Mouse (Mus musculus): Measurements from ENCODE around the gene Shc1. TPM values are rescaled to one million over a fixed set of nuclear protein-coding genes. Genes with fewer than 3 reads are reported as not detected.

Gene Shc1
- polyA plus RNA-seq, 1 experiment from 2014 or later: 91.4 TPM

DNA sequence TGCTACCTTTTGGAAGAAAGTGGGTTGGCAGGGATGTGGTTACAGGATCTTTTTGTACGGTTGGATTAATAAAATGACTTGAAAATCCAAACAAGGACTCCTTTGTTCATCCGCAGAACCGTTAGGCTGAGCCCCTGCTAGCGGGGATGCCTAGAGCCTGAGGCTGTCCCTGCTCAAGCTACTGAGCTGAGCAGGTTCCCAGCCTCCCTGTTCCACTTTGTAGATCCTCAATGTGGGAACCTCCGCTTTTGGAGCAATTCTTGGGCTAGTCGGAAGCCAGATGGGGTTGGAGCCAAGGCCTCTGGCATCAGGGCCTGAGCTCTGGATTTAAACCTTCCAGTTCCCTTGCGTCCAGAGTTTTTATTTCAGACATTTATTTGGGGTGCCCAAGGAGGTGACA is 16.8 kb downstream of the Shc1 start:
- Histone ChIP-seq H3K4me1 (peaks cover 36% of the 10 kb centered on the region), H3K9ac (no peak overlapping the region), H3K4me2 (no peak overlapping the region), H3K36me3 (peaks cover 36% of the 10 kb centered on the region), H3K4me3 (no peak overlapping the region), H3K9me3 (no peaks in the 10 kb centered on the region), H3K27me3 (no peaks in the 10 kb centered on the region), H3K27ac (peak overlapping the region; percentile 51; the same call in 1 of the 2 replicates)
- 50% methylated on average over 7 of the region's 7 CpGs for WGBS
- ATAC-seq (ENCODE audit: insufficient number of reproducible peaks, insufficient read depth, low FRiP score, low TSS enrichment, low read depth): no peak

DNA sequence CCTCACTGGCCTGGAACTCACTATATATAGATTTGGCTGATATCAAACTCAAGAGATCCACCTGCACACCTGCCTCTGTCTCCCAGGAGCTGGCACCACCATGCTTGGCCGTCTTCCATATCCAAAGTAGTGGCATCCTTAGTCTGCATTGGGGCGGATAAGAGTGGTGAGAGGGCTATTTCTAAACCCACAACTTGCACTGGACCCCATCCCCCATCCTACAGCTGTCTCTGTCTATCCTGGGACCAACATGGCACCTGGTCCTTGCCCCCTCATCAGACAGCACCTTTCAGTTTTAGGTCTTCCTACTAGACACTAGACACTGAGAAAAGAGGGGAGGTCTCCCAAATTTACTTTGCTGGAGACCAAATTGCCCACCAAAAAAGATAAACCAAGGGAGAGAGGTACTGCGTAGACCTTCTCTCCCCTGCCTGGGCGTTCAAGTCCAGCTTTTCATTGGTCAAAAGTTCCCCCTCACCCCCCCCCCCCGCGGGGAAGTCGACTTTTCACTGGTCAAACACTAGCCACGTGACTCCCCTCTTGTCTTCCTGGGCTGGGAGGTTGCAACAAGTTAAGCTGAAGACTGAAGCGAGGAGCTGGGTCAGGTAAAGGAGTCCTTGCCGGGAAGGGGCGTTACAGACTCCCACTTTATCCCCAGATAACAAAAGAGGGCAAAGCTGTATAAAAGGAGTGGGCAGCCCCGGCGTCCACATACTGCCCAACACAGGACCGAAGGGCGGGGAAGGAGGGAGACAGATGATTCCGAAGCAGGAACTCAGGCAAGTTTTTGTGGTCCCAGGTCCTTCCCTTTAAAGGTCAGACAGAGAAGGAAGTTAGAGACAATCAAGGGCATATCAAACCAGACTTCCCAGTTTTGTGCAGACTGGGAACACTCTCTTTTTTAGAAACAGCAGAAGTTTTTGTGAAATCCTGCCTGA is 18.2 kb downstream of the Shc1 start, which contains the start of gene Pbxip1:
TSS of gene Pbxip1 (plus strand) at position 531 of the 938 bp plus-strand sequence.
- no peaks in the 10 kb centered on the region for H3K9me3 ChIP-seq
- H3K4me3 ChIP-seq: peak within 1 kb of the TSS; percentile 50
- ATAC-seq (ENCODE audit: insufficient number of reproducible peaks, insufficient read depth, low FRiP score, low TSS enrichment, low read depth): peak; percentile 80
- H3K9ac ChIP-seq: peak within 1 kb of the TSS; percentile 75
- H3K4me2 ChIP-seq: peak within 1 kb of the TSS; percentile 64
- WGBS: 5% methylated on average over 16 of the region's 16 CpGs
- H3K36me3 ChIP-seq: peaks cover 38% of the 10 kb centered on the region
- peaks cover 29% of the 10 kb centered on the region for H3K4me1 ChIP-seq
- no peaks in the 10 kb centered on the region for H3K27me3 ChIP-seq
- H3K27ac ChIP-seq: peak within 1 kb of the TSS; percentile 72

DNA sequence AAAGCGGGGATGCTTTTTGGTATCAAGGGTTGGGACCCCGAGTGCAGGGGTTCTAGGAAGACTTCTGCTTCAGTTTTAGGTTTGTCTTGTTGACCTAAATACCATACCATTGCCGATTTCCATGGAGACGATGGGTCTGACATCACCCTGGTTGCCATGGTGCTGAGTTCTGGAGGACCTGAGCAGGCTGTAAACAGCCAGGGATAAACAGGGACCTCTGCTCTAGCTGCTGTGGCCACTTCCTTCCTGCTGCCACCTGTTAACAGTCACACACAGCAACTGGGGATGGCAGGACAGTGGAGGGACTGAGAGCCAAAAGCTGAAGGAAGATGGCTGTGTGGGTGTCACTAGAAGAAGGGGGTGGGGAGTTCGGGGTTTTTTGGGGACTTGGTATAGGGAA is 19.0 kb downstream of the Shc1 start:
- ATAC-seq (ENCODE audit: insufficient number of reproducible peaks, insufficient read depth, low FRiP score, low TSS enrichment, low read depth): no peak
- 34% methylated on average over 5 of the region's 5 CpGs for WGBS
- H3K9ac ChIP-seq: peak overlapping the region; percentile 75

DNA sequence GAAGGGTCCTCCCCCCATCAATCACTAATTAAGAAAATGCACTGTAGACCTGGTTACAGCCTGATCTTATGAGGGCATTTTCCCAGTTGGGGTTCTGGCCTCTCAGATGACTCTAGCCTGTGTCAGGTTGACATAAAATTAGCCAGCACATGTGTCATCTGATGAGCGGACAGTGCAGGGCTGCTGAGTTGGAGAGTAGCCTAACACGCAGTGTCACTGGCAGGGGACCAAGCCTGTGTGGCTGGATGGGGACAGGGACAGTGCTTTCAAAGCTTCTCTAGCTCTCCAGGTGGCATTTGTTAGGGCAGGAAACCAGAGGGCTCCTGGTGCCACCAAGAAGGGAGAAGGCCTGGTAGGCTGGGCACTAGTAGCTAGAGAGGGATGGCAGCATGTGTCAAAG is 22.4 kb downstream of the Shc1 start:
- Histone ChIP-seq H3K27me3 (no peaks in the 10 kb centered on the region), H3K36me3 (peaks cover 16% of the 10 kb centered on the region; the same call in 1 of the 2 replicates), H3K9me3 (no peaks in the 10 kb centered on the region), H3K4me1 (peaks cover 12% of the 10 kb centered on the region), H3K4me2 (no peak overlapping the region), H3K9ac (0 out of 2 replicates have a peak overlapping the region, but pooled peaks have one; percentile 16), H3K27ac (no peak overlapping the region), H3K4me3 (no peak overlapping the region)
- WGBS: 90% methylated on average over 2 of the region's 2 CpGs
- no peak for ATAC-seq (ENCODE audit: insufficient number of reproducible peaks, insufficient read depth, low FRiP score, low TSS enrichment, low read depth)

More for the DNA sequence above, 19.0 kb downstream of the Shc1 start:
- Histone ChIP-seq H3K4me2 (peak overlapping the region; percentile 64), H3K36me3 (peaks cover 34% of the 10 kb centered on the region), H3K4me3 (peak overlapping the region; percentile 50), H3K4me1 (peaks cover 23% of the 10 kb centered on the region), H3K9me3 (no peaks in the 10 kb centered on the region), H3K27me3 (no peaks in the 10 kb centered on the region), H3K27ac (peak overlapping the region; percentile 72)

DNA sequence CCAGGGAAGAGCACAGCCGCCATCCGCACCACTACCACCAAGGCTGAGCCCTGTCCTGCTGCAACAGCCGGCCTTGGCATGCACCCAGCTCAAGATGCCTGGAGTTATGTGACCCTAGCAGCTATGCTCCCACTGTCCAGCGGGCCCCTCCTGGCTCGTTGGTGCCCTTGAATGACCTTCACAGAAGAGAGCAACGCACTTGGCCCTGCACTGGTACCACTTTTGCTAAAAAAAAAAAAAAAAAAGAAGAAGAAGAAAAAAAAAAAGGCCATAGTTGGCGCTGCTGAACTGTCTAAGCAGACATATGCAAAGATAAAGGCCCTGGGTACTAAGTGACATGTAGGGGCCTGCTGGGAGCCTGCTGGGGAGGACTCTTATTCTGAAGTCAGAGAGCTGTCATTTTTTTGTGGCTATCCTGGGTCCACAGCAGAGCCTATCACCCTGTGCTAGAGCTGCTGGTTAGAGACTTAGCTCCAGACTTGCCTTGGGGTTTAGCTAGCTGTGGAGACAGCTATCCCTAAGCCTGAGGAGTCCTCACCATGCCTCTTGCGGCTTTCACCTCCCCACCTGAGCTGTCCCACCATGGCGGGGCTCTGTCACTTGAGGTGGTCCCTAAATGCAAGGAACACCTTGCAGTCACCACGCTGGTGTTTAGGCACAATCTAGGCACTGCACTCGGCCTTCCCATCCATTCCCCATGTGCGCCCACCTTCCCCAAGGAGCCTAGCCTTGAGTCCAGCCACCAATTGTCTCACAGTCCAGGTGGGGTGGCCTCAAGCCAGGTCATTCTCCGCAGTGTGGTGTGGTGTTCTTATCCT is 30.7 kb downstream of the Shc1 start:
- no peak overlapping the region for H3K27ac ChIP-seq
- no peak overlapping the region for H3K4me3 ChIP-seq
- 57% methylated on average over 13 of the region's 13 CpGs for WGBS
- peaks cover 14% of the 10 kb centered on the region for H3K4me1 ChIP-seq
- no peak overlapping the region for H3K4me2 ChIP-seq
- H3K36me3 ChIP-seq: peaks cover 34% of the 10 kb centered on the region
- H3K27me3 ChIP-seq: no peaks in the 10 kb centered on the region
- H3K9me3 ChIP-seq: 0 out of 2 replicates have a peak, but pooled peaks cover 2% of the 10 kb centered on the region
- no peak for ATAC-seq (ENCODE audit: insufficient number of reproducible peaks, insufficient read depth, low FRiP score, low TSS enrichment, low read depth)
- 0 out of 2 replicates have a peak overlapping the region, but pooled peaks have one; percentile 27 for H3K9ac ChIP-seq

DNA sequence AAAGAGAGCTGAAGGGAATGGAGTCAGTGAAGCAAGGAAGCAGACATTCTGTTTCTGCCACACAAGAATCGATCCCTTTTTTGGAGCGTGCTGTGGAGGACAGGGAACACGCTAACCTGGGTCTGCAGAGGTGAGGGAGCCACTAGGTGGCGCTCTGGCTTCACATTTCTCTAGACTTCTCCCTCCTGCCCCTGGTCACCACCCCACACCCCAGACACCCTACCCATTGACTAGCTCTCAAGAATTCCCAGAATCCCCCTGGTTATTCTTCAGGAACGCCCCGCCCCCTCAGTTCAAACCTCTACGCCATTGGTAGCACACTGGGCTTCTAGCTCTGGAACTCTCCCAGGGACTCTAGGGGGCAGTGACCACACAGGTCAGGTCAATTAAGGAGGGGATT is 31.3 kb downstream of the Shc1 start:
- no peak overlapping the region for H3K4me3 ChIP-seq
- peaks cover 14% of the 10 kb centered on the region for H3K4me1 ChIP-seq
- H3K9ac ChIP-seq: no peak overlapping the region
- WGBS: 47% methylated on average over 7 of the region's 7 CpGs
- H3K27ac ChIP-seq: no peak overlapping the region
- no peaks in the 10 kb centered on the region for H3K27me3 ChIP-seq
- no peak for ATAC-seq (ENCODE audit: insufficient number of reproducible peaks, insufficient read depth, low FRiP score, low TSS enrichment, low read depth)
- H3K36me3 ChIP-seq: peaks cover 33% of the 10 kb centered on the region
- no peak overlapping the region for H3K4me2 ChIP-seq
- 0 out of 2 replicates have a peak, but pooled peaks cover 2% of the 10 kb centered on the region for H3K9me3 ChIP-seq

DNA sequence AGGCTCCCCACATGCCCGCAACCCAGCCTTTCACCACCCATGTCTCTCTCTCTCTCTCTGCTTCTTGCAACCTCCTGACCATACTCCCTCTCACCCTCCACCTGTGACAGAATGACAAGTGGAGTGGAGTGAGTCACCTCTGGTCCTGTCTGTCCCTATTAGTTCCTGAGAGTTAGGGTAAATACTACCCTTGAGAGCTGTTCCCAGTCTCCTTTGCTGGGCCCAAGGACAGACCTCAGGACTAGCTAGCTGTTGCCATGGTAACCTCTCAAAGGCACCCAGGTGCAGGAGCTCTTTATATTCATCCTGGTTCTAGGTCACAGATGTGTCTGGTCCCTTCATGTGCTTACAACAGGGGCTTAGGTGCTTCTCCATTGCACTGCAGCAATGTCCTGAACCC is 33.7 kb downstream of the Shc1 start:
- Histone ChIP-seq H3K27me3 (no peaks in the 10 kb centered on the region), H3K4me1 (peaks cover 16% of the 10 kb centered on the region), H3K4me2 (no peak overlapping the region), H3K27ac (no peak overlapping the region), H3K9me3 (0 out of 2 replicates have a peak, but pooled peaks cover 2% of the 10 kb centered on the region), H3K9ac (0 out of 2 replicates have a peak overlapping the region, but pooled peaks have one; percentile 8), H3K4me3 (no peak overlapping the region), H3K36me3 (peaks cover 16% of the 10 kb centered on the region)
- ATAC-seq (ENCODE audit: insufficient number of reproducible peaks, insufficient read depth, low FRiP score, low TSS enrichment, low read depth): no peak
- 75% methylated on average over 1 of the region's 1 CpGs for WGBS

DNA sequence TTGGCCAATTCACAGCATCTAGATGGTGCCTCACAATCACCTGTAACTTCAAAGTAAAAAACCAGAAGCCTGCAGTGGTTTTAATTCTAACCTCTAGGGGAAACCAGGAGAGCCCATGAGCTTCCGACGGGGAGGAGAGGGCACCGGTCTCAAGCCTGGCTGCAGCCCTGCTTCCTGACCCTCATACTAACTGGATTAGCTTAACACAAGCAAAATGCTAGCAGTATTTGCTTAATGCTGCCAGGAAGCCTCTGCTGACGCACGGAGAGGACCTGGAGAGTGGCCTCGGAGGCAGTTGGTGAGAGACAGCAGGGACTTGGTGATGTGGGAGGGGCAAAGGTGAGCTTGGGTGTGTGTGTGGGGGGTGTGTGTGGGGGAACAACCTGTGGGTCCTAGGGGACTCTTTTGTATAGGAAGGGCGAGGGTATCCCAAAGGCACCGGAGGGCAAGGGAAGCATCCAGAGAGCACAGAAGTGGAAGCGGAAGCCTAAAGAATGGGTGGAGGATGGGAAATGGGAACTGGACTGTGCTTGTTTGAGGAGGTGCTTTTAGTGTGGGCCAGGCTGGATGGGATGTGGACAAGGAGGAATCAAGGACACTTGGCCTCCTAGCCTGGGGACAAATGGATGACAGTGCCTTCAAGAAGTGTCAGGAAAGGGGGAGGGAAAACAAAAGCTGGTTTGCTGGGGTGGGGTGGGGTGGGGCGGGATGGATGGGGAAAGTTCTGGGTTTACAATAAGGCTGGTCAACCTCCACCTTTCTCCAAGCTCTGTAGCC is 36.3 kb downstream of the Shc1 start, which contains the start of gene Pmvk:
TSS of gene Pmvk (plus strand) at position 141 of the 777 bp plus-strand sequence.
- no peak within 1 kb of the TSS for H3K27ac ChIP-seq
- H3K4me2 ChIP-seq: no peak within 1 kb of the TSS
- H3K4me1 ChIP-seq: peaks cover 18% of the 10 kb centered on the region
- no peaks in the 10 kb centered on the region for H3K27me3 ChIP-seq
- 58% methylated on average over 10 of the region's 10 CpGs for WGBS
- H3K9ac ChIP-seq: no peak within 1 kb of the TSS
- H3K4me3 ChIP-seq: no peak within 1 kb of the TSS
- ATAC-seq (ENCODE audit: insufficient number of reproducible peaks, insufficient read depth, low FRiP score, low TSS enrichment, low read depth): no peak
- H3K9me3 ChIP-seq: 0 out of 2 replicates have a peak, but pooled peaks cover 2% of the 10 kb centered on the region
- H3K36me3 ChIP-seq: no peaks in the 10 kb centered on the region

DNA sequence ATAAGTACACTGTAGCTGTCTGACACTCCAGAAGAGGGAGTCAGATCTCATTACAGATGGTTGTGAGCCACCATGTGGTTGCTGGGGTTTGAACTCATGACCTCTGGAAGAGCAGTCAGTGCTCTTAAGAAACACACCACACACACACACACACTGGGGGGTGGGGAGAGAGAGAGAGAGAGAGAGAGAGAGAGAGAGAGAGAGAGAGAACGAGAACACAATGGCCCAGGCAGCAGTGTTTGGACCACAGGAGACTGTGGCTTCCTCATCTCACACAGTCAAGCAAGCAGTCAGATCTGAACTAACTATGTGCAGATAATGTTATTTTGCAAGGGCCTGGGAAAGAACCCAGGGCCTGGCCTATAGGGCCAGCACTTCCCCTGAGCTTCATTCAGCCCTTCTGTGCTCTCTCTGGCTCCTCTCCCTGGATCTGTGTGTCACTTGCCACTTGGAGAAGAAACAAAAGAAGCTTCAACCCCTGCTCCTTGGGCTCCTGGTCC is 37.6 kb downstream of the Shc1 start:
- Histone ChIP-seq H3K9ac (no peak overlapping the region), H3K36me3 (no peaks in the 10 kb centered on the region), H3K27ac (no peak overlapping the region), H3K4me2 (no peak overlapping the region), H3K9me3 (no peaks in the 10 kb centered on the region), H3K27me3 (no peaks in the 10 kb centered on the region), H3K4me3 (no peak overlapping the region), H3K4me1 (peaks cover 28% of the 10 kb centered on the region)
- WGBS: 82% methylated on average over 1 of the region's 1 CpGs
- ATAC-seq (ENCODE audit: insufficient number of reproducible peaks, insufficient read depth, low FRiP score, low TSS enrichment, low read depth): no peak

DNA sequence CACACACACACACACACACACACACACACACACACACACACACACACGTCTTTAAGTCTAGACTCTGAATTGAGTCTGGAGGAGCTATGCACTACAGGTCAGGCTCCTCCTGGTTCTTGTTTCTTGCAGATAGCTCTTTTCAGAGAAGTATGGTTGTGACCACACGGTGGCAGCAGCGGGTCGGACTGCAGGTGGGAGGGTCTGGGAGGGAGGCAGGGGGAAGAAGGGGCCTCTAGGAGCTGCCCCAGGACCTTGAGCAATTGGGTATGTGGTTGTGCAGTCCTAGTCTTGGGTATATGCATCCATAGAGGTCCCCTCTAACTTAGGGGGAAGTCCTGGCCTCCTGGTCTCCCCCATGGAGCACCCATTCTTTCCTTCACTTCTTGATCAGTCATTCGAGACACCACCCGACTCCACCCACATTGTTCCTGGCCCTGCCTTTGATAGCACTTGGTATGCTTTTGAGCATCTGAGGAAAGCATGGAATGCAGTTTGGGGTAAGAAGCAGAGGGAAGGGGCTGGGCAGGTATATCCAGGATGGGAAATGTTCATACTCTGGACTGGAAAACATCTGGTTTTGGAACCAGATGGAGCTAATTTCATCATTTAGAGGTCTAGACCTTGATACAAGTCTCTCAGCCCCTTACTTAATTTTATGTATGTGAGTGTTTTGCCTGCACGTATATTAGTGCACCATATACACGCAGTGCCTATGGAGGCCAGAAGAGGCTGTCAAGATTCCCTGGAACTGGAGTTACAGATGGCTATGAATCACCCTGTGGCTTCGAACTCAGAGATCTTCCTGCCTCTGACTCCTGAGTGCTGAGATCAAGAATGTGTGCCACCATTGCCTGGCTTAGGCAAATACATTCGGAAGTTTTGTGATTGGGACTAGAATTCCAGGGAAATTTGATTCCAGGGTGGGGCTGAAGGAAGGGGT is 38.8 kb downstream of the Shc1 start:
- Histone ChIP-seq H3K9ac (no peak overlapping the region), H3K4me3 (no peak overlapping the region), H3K27me3 (no peaks in the 10 kb centered on the region), H3K4me2 (no peak overlapping the region), H3K36me3 (peaks cover 4% of the 10 kb centered on the region; the same call in 1 of the 2 replicates), H3K4me1 (peaks cover 23% of the 10 kb centered on the region), H3K9me3 (no peaks in the 10 kb centered on the region), H3K27ac (no peak overlapping the region)
- ATAC-seq (ENCODE audit: insufficient number of reproducible peaks, insufficient read depth, low FRiP score, low TSS enrichment, low read depth): no peak
- WGBS: 34% methylated on average over 10 of the region's 10 CpGs
